Mouse (Mus musculus) forebrain, embryonic 12.5 days (tissue): ENCODE measurements at regions not wholly inside any gene's neighbourhood (a gene's known extent, or its start where the extent isn't known, plus 50 kb on each side); places are given as distances from the start of the nearest gene placed in this dataset.

Experiments used
- ATAC-seq: fragments of 200-750 bp; cut with Nextera tagmentation; 2 replicates; pipeline ENCODE4 v1.8.0; 2017; ENCODE audit warnings: moderate TSS enrichment; ENCODE audit not compliant: low FRiP score
- H3K27ac ChIP-seq: fragments of 300-500 bp; sonication (generic); 2 replicates; pipeline ENCODE4 v1.5.1; 2016; ENCODE audit warnings: mild to moderate bottlenecking
- H3K27me3 ChIP-seq: fragments of 300-500 bp; sonication (generic); 2 replicates; pipeline ENCODE4 v1.6.1; 2016; ENCODE audit warnings: mild to moderate bottlenecking
- H3K36me3 ChIP-seq: fragments of 300-500 bp; sonication (generic); replicated peaks from 2 replicates; pipeline ENCODE4 v1.6.1; 2016; ENCODE audit warnings: mild to moderate bottlenecking
- H3K4me1 ChIP-seq: fragments of 300-500 bp; sonication (generic); 2 replicates; pipeline ENCODE4 v1.6.1; 2016
- H3K4me2 ChIP-seq: fragments of 300-500 bp; sonication (generic); 2 replicates; pipeline ENCODE4 v1.6.1; 2016; ENCODE audit warnings: mild to moderate bottlenecking, moderate library complexity
- H3K4me3 ChIP-seq: fragments of 300-500 bp; sonication (generic); replicated peaks from 2 replicates; pipeline ENCODE4 v1.5.1; 2016; ENCODE audit warnings: mild to moderate bottlenecking
- H3K9ac ChIP-seq: fragments of 300-500 bp; sonication (generic); 2 replicates; pipeline ENCODE4 v1.6.1; 2016; ENCODE audit warnings: mild to moderate bottlenecking
- H3K9me3 ChIP-seq: fragments of 300-500 bp; sonication (generic); 2 replicates; pipeline ENCODE4 v1.6.1; 2016
- WGBS: fragments of 180-500 bp; shearing (Covaris S2); methylation state at CpG from one replicate; pipeline ENCODE4 v1.1.7; 2016; 5-methylcytosine and 5-hydroxymethylcytosine counted together

DNA sequence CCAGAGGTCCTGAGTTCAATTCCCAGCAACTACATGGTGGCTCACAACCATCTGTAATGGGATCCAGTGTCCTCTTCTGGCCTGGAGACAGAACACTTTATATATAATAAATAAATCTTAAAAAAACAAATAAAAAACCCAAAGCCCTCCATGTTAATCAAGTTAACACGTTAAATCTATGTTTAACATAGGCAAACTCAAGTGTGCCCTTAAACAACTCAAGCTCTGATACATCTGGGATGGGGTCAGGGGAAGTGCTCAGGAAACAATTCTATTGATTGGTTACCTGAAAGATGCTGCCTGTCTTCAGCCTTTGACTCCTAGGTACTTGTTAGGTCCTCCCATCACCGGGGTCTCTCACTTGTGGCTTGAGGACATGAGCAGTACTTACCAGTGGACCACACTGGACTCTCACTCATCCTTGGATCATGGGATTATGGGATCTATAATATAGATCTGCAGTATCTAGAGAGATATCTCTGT is 89.1 kb upstream of the Cpm start:
- no peak overlapping the region for H3K27ac ChIP-seq
- no peaks in the 10 kb centered on the region for H3K36me3 ChIP-seq
- no peaks in the 10 kb centered on the region for H3K27me3 ChIP-seq
- no peak overlapping the region for H3K9ac ChIP-seq
- H3K9me3 ChIP-seq, result no peaks in the 10 kb centered on the region
- H3K4me3 ChIP-seq, result no peak overlapping the region
- 0 out of 2 replicates have a peak, but pooled peaks cover 4% of the 10 kb centered on the region for H3K4me1 ChIP-seq
- ATAC-seq, result no peak
- H3K4me2 ChIP-seq, result no peak overlapping the region
- WGBS, result 89% methylated on average over 2 of the region's 2 CpGs

DNA sequence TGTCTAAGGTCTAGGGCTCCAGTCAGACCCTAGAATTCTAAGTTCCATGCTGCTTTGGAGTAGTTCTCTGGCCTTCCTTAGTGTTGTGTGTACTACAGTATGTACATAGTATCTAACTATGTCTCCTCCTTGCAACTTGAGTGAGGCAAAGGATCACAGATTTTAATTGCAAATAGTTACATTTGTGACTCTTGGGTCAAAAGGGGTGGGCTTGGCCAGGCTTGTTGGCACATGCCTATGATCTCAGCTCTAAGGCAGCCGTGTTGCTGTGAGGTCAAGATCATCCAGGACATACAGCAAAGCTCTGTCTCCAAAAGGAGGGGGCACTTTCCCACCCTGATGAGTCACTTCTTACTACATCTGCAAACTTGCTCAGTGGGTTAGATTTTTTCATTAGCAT is 89.8 kb upstream of the Cpm start:
- Histone ChIP-seq H3K4me3 (no peak overlapping the region), H3K27ac (no peak overlapping the region), H3K4me2 (no peak overlapping the region), H3K9ac (no peak overlapping the region), H3K9me3 (no peaks in the 10 kb centered on the region), H3K4me1 (0 out of 2 replicates have a peak, but pooled peaks cover 1% of the 10 kb centered on the region), H3K36me3 (no peaks in the 10 kb centered on the region), H3K27me3 (no peaks in the 10 kb centered on the region)
- ATAC-seq, result no peak
- WGBS, result 73% methylated on average over 1 of the region's 1 CpGs

- ATAC-seq, result no peak
Measured at GRCm38 (mm10) chr10:117538725-117539124, 90.6 kb upstream of the Cpm start.

GRCm38 (mm10) chr10:117536769-117537599 is 92.3 kb upstream of the Cpm start:
- Histone ChIP-seq H3K4me1 (no peaks in the 10 kb centered on the region), H3K36me3 (no peaks in the 10 kb centered on the region), H3K9me3 (no peaks in the 10 kb centered on the region), H3K4me3 (no peak overlapping the region), H3K4me2 (no peak overlapping the region), H3K9ac (no peak overlapping the region), H3K27me3 (no peaks in the 10 kb centered on the region), H3K27ac (no peak overlapping the region)
- ATAC-seq, result no peak
- 93% methylated on average over 15 of the region's 15 CpGs for WGBS

More at GRCm38 (mm10) chr10:117538725-117539124, 90.6 kb upstream of the Cpm start:
- Histone ChIP-seq H3K36me3 (no peaks in the 10 kb centered on the region), H3K4me2 (no peak overlapping the region), H3K4me3 (no peak overlapping the region), H3K4me1 (no peaks in the 10 kb centered on the region), H3K9me3 (no peaks in the 10 kb centered on the region), H3K27me3 (no peaks in the 10 kb centered on the region), H3K27ac (no peak overlapping the region), H3K9ac (no peak overlapping the region)
- 90% methylated on average over 5 of the region's 5 CpGs for WGBS

GRCm38 (mm10) chr10:117535843-117536242 is 93.5 kb upstream of the Cpm start:
- 92% methylated on average over 4 of the region's 4 CpGs for WGBS
- ATAC-seq, result no peak
- H3K4me2 ChIP-seq, result no peak overlapping the region

DNA sequence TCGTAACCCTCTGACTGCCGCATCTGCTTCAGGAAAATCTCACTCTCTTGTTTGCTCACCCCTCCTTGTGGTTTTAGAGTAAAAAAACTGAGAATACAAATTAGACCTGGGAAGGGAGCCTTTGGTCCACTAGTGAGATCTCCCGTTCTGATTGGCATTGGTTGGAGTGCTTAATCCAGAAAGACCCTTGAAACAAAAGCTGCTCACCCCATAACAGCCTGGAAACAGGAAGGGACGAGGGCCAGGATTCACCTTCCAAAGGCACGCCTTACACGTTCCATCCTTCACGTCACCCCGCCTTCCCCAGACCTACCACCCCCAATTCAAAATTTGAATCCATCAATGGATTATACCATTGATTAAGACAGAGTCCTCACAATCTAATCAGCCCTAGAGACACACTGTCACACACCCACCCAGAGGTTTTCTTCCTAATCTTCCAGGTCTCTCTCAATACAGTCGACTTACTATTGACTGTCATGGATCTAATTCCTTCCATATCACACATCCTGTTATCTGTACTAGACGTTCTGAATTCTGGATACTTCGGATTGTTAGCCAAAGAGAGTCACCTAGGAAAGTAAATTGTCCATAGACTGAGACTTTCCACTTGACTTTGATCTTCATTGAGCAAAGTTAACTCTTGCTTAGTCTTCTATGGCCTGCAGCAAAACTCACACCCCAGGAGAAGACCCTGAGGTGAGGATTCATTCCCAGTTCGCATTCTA is 94.1 kb upstream of the Cpm start:
- no peaks in the 10 kb centered on the region for H3K9me3 ChIP-seq
- H3K36me3 ChIP-seq, result no peaks in the 10 kb centered on the region
- ATAC-seq, result no peak
- no peaks in the 10 kb centered on the region for H3K27me3 ChIP-seq
- H3K4me1 ChIP-seq, result no peaks in the 10 kb centered on the region
- no peak overlapping the region for H3K27ac ChIP-seq
- H3K4me3 ChIP-seq, result no peak overlapping the region
- H3K9ac ChIP-seq, result no peak overlapping the region
- WGBS, result 92% methylated on average over 12 of the region's 12 CpGs
- no peak overlapping the region for H3K4me2 ChIP-seq

More at GRCm38 (mm10) chr10:117535843-117536242, 93.5 kb upstream of the Cpm start:
- H3K4me1 ChIP-seq, result no peaks in the 10 kb centered on the region
- H3K27me3 ChIP-seq, result no peaks in the 10 kb centered on the region
- no peaks in the 10 kb centered on the region for H3K9me3 ChIP-seq
- no peak overlapping the region for H3K9ac ChIP-seq
- no peak overlapping the region for H3K4me3 ChIP-seq
- no peaks in the 10 kb centered on the region for H3K36me3 ChIP-seq
- H3K27ac ChIP-seq, result no peak overlapping the region

- H3K36me3 ChIP-seq, result no peaks in the 10 kb centered on the region
- H3K27ac ChIP-seq, result no peak overlapping the region
- no peak overlapping the region for H3K9ac ChIP-seq
- no peak overlapping the region for H3K4me2 ChIP-seq
- H3K27me3 ChIP-seq, result no peaks in the 10 kb centered on the region
- H3K9me3 ChIP-seq, result no peaks in the 10 kb centered on the region
- no peak for ATAC-seq
- 86% methylated on average over 4 of the region's 4 CpGs for WGBS
- H3K4me3 ChIP-seq, result no peak overlapping the region
- no peaks in the 10 kb centered on the region for H3K4me1 ChIP-seq
Measured at GRCm38 (mm10) chr10:117534478-117534877, 94.8 kb upstream of the Cpm start.

- no peak for ATAC-seq
- Histone ChIP-seq H3K27me3 (no peaks in the 10 kb centered on the region), H3K4me1 (no peaks in the 10 kb centered on the region), H3K4me2 (no peak overlapping the region), H3K9ac (no peak overlapping the region), H3K27ac (no peak overlapping the region), H3K4me3 (no peak overlapping the region), H3K36me3 (no peaks in the 10 kb centered on the region), H3K9me3 (no peaks in the 10 kb centered on the region)
- WGBS, result 86% methylated on average over 8 of the region's 8 CpGs
Measured at GRCm38 (mm10) chr10:117533541-117534386, 95.5 kb upstream of the Cpm start.

GRCm38 (mm10) chr10:117532750-117533540 is 96.4 kb upstream of the Cpm start:
- H3K9me3 ChIP-seq, result no peaks in the 10 kb centered on the region
- no peak overlapping the region for H3K9ac ChIP-seq
- H3K27me3 ChIP-seq, result no peaks in the 10 kb centered on the region
- no peaks in the 10 kb centered on the region for H3K36me3 ChIP-seq
- no peak overlapping the region for H3K4me3 ChIP-seq
- no peaks in the 10 kb centered on the region for H3K4me1 ChIP-seq
- no peak overlapping the region for H3K4me2 ChIP-seq
- WGBS, result 88% methylated on average over 1 of the region's 1 CpGs
- no peak for ATAC-seq
- no peak overlapping the region for H3K27ac ChIP-seq

GRCm38 (mm10) chr10:117531798-117532747 is 97.2 kb upstream of the Cpm start:
- 82% methylated on average over 17 of the region's 17 CpGs for WGBS
- no peak for ATAC-seq
- no peak overlapping the region for H3K9ac ChIP-seq

More at GRCm38 (mm10) chr10:117531798-117532747, 97.2 kb upstream of the Cpm start:
- H3K4me1 ChIP-seq, result no peaks in the 10 kb centered on the region
- H3K9me3 ChIP-seq, result no peaks in the 10 kb centered on the region
- no peak overlapping the region for H3K27ac ChIP-seq
- no peaks in the 10 kb centered on the region for H3K36me3 ChIP-seq
- no peaks in the 10 kb centered on the region for H3K27me3 ChIP-seq
- no peak overlapping the region for H3K4me3 ChIP-seq
- no peak overlapping the region for H3K4me2 ChIP-seq
